Mouse (Mus musculus): ENCODE measurements around the gene Gm21992.
A peak's percentile ranks its signal among the peaks of the same experiment; 100 is the strongest.

The Gm21992 gene

DNA sequence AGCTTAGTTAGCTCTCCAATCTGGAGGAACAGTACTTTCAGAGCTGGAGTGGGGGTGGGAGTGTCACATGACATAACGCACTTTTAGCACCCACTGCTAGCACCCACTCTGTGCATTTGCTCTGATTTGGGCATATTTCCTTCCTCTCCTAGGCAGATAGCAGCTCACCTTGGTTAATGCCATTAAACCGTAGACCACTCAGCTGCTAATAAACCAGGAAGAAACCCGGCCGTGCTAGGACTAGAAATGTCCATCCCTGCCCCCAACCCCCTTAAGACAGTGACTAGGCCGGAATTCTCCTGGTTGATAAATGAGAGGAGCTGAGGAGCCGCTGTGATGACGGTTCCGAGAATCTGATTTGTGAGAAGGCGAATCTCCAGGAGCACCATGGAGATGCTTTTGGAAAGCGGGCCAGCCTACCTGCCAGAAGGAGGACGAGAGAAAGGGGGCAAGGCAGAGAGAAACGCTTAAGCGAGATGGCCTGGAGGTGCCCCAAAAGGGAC lies 100.3 kb downstream of the Gm21992 start, which contains the start of gene Sptbn2:
Gene Sptbn2 (plus strand): TSS at position 70 of the 503 bp plus-strand sequence.
- no peak for DNase-seq

DNA sequence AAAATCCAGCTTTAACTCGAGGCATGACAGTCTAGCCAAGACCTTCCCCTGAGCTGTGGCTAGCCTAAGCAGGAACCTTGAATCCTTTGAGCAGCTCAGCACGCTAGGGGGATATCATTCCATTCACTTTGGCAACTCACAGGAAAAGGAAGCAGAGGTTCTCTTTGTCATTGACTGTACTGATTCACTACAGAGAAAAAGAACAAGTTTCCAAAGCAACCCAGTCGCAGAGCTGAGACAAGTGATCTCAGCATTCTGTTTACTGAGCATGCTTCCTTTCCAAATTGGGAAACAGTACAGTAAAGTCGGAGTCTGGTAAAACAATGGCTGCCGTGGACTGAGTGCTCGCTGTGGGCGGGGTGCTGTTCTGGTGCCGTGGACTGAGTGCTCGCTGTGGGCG lies 102.6 kb downstream of the Gm21992 start:
- DNase-seq, result no peak

DNA sequence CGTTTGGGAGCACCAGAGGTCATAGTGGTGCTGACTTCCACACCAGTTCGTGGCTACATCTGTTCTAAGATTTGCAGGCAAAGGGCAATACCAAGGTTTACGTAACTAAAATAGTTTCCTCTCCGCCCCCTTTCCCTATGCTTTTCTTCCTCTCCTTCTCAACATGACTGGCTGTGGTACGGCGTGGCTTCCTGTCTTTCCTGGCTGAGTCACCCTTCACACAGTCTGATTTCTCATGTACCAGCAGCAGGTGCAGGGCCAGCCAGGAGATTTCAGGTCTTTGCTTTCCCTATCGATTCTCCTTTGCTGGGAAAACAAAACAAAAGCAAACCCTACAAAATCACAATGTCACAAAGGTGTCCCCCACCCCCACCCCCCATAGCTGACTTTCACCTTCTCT lies 110.2 kb downstream of the Gm21992 start:
- no peak for DNase-seq

DNA sequence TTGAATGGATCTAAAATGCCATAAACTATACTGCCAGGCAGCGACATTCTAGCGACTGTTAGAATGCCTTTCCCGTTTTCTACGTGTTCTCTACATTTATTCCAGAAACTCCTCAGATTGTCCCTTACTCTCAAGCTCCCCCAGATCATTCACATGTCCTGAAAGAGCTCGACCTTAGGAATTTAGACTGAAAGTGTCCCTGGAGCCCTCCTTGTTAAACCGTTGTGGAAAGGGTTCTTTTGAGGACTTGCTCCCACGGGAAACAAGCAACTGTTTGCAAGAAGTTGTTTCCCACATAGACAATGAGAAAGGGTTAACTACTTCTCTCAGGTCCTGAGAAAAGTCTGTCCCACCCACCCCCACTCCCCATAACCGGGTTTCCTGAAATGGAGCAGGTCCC lies 110.8 kb downstream of the Gm21992 start:
- no peak for DNase-seq

DNA sequence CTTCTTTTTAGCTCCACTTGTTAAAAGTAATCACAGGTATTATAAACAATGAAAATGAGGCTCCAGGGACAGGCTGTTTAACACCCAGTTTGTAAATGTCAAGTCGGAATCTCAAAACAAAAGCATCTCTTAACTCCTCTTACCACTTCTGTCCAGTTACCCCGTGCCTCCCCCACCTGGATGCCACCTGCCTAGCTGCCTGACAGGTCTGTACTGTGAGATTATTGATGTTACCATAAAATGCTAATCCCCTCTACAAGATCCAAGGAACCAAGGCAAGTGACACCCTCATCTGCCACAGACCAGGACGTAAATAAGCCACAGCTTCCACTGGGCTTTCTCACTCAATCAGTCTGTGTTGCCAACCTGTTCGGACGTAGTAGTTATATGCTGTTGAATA lies 111.6 kb downstream of the Gm21992 start:
- DNase-seq, result no peak

DNA sequence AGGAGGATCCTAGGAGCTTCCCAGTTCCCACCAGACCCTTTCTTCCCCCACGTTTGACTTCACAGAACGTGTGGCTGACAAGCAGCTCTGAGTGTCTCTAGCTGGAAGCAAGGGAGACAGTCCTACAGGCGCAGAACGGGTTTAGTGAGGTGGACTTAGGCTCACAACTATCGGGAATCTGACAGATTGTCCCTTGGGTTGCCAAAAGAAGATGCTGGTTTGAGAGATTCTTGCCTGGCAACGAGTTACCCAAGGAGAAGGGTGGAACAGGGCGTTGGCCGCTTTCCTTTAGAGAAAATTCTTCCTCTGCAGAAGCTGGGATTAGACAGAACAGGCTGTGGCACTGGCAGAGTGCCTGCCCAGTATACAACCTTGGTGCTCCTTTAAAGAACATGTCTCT lies 112.6 kb downstream of the Gm21992 start:
- no peak for DNase-seq

DNA sequence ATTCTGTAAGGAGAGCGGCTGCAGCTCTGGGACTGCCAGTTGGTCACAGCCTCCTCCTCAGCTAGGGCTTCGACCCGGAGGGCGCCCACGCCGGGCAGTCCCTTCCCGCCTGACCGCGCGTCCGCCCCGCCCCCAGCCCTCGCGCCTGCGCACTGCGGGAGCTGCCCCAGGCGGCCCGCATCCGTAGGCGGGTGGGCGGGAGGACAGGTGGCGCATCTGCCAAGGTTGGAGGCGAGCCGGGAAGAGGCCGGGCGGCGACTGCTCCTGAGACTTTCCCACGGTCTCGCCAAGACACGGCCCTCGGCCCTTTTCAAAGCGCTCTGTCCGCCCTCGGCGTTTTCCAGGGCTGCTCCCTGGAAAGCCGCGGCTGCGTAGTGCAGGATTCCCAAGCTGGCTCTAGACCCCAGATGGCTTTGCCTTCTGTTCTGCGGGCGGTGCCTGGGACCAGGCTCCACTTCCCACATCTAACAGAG lies 113.2 kb downstream of the Gm21992 start, which contains the start of gene Gm960:
Gene Gm960 (minus strand): TSS at position 464 of the 473 bp plus-strand sequence.
- peak; percentile 54 for DNase-seq

DNA sequence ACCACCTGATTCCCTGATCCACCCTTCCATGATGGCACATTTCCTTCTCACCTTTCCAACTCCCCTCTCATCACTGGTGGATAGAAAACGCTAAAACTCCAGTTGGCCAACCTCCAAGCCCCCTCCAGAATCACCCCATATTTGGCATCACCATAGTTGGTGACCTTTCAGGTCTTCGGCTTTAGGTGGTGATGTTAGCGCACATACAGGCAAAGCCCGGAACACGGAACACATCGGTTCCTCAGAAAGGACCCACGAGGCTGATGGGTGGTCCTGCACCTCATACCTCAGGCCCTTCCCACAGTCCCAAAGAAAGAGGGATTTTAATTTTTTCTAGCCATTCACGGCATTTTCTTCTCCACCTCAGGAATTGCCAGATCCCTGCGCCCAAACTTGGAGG lies 113.7 kb downstream of the Gm21992 start:
- DNase-seq, result no peak

DNA sequence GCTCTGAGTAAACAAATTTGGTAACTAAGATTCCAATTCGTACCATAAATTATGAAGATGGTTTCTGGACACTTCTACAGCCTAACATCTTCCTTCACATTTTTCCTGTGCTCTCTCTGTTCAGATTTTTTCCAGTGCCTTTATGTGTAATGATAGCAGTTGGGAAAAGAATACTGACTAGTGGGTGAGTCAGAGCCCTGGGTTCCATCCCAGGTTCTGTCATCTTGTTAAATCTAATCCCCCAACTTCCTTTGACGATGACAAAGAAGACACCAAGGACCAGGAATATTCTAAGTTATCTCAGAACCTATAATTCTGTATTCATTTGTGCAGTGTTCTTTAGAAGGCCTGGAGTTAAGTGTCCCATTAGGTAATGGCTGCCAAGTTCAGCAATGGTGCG lies 114.3 kb downstream of the Gm21992 start:
- DNase-seq, result no peak

DNA sequence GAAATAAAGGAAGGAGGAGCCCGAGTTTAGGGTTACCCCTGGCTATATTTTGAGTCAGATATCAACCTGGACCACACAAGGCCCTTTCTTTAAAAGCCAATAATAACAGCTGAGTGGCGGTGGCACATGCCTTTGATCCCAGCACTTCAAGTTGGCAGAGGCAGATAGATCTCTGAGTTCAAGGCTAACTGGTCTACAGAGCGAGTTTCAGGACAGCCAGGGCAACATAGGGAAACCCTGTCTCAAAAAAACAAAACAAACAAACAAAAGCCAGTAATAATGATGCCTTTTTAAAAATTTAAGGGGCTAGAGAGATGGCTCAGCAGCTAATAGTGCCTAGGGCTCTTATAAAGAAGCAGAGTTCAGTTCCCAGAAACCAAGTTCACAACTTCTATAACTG lies 117.1 kb downstream of the Gm21992 start:
- no peak for DNase-seq
